Mouse (Mus musculus) CD4-positive naive resting alpha-beta T cell, adult 76 days (primary cell): ENCODE data around the gene Vmn2r26. TPM values are rescaled to one million over a fixed set of nuclear protein-coding genes. Genes with fewer than 3 reads are reported as not detected.

Experiments used
- total RNA-seq: library from RNA; stranded (reverse); gene quantifications from one replicate; pipeline ENCODE4 v1.2.4, GENCODE M21; 2023

The Vmn2r26 gene
- not detected for total RNA-seq

DNA sequence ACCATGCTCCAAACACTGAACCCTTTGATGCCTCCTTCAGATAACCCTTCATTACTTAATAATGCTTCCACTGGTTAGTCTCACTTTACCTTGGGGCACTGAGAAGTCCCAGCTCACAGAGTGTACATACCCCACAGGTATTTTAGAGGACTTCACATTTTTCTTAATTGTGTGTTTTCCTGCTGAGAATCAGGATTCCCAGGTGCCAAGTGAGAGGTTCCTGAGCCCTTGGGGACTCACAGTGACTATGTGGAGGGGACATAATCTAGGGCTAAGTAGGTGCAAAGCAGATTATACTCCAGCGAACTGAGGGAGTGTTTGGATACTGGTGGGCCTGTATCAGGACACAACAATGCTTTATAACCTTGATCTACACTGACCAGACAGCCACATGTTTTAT lies at the start of gene Vmn2r26:
Vmn2r26 (plus strand) TSS at position 301 of the 400 bp plus-strand sequence.

Other genes starting within 250 kb of the Vmn2r26 start
- not detected for gene Vmn2r24, start 245.7 kb upstream of the Vmn2r26 start, total RNA-seq
- gene Vmn2r25, start 171.1 kb upstream of the Vmn2r26 start, total RNA-seq = not detected
- gene Vmn2r27, start 207.3 kb downstream of the Vmn2r26 start, total RNA-seq = not detected